Mouse (Mus musculus): ENCODE results near the gene Myh1. TPM values are rescaled to one million over a fixed set of nuclear protein-coding genes. Genes with fewer than 3 reads are reported as not detected.

The Myh1 gene
- not detected in 2 replicates for polyA plus RNA-seq (2012; rRNA removed)

- TF ChIP-seq CTCF (IDR thresholded peaks at IDR 0.05; ENCODE audit: extremely low read depth, insufficient read length, insufficient replicate concordance, low read depth, low read length) (no peak), POLR2A (IDR thresholded peaks at IDR 0.05; ENCODE audit: low read depth, low read length) (no peak)
- Histone ChIP-seq H3K36me3 (ENCODE audit: control insufficient read depth, insufficient read depth, low read length) (no peaks in the 10 kb centered on the region), H3K4me1 (ENCODE audit: control insufficient read depth, insufficient read depth, insufficient read length, low read length) (no peaks in the 10 kb centered on the region), H3K27ac (ENCODE audit: insufficient read depth, low read depth, low read length) (no peak within 1 kb of the TSS), H3K27me3 (ENCODE audit: control insufficient read depth, insufficient read depth, low read length) (no peaks in the 10 kb centered on the region), H3K4me3 (ENCODE audit: low read depth, low read length) (no peak within 1 kb of the TSS)
- 71% methylated on average over 4 of the region's 4 CpGs for WGBS
Observed at GRCm38 (mm10) chr11:67199752-67200151, at the start of gene Myh1. Gene Myh1 (plus strand): TSS chr11:67200052.

- Histone ChIP-seq H3K27ac (ENCODE audit: insufficient read depth, low read depth, low read length) (no peak overlapping the region), H3K4me1 (ENCODE audit: control insufficient read depth, insufficient read depth, insufficient read length, low read length) (no peaks in the 10 kb centered on the region), H3K36me3 (ENCODE audit: control insufficient read depth, insufficient read depth, low read length) (no peaks in the 10 kb centered on the region), H3K4me3 (ENCODE audit: low read depth, low read length) (no peak overlapping the region), H3K27me3 (ENCODE audit: control insufficient read depth, insufficient read depth, low read length) (no peaks in the 10 kb centered on the region)
- TF ChIP-seq CTCF (IDR thresholded peaks at IDR 0.05; ENCODE audit: extremely low read depth, insufficient read length, insufficient replicate concordance, low read depth, low read length), result no peak
- TF ChIP-seq POLR2A (IDR thresholded peaks at IDR 0.05; ENCODE audit: low read depth, low read length), result no peak
- WGBS, result 92% methylated on average over 2 of the region's 2 CpGs
Observed at GRCm38 (mm10) chr11:67150237-67150636, 49.6 kb upstream of the Myh1 start.

- H3K27me3 ChIP-seq (ENCODE audit: control insufficient read depth, insufficient read depth, low read length), result no peaks in the 10 kb centered on the region
- H3K4me3 ChIP-seq (ENCODE audit: low read depth, low read length), result no peak overlapping the region
- WGBS, result 50% methylated on average over 3 of the region's 3 CpGs
- no peak overlapping the region for H3K27ac ChIP-seq (ENCODE audit: insufficient read depth, low read depth, low read length)
- H3K36me3 ChIP-seq (ENCODE audit: control insufficient read depth, insufficient read depth, low read length), result no peaks in the 10 kb centered on the region
- no peaks in the 10 kb centered on the region for H3K4me1 ChIP-seq (ENCODE audit: control insufficient read depth, insufficient read depth, insufficient read length, low read length)
- TF ChIP-seq POLR2A (IDR thresholded peaks at IDR 0.05; ENCODE audit: low read depth, low read length), result no peak
- TF ChIP-seq CTCF (IDR thresholded peaks at IDR 0.05; ENCODE audit: extremely low read depth, insufficient read length, insufficient replicate concordance, low read depth, low read length), result no peak
Observed at GRCm38 (mm10) chr11:67151159-67151558, 48.7 kb upstream of the Myh1 start.

GRCm38 (mm10) chr11:67151651-67152630, 47.9 kb upstream of the Myh1 start:
- TF ChIP-seq CTCF (IDR thresholded peaks at IDR 0.05; ENCODE audit: extremely low read depth, insufficient read length, insufficient replicate concordance, low read depth, low read length), result no peak
- no peak for TF ChIP-seq POLR2A (IDR thresholded peaks at IDR 0.05; ENCODE audit: low read depth, low read length)
- 85% methylated on average over 16 of the region's 16 CpGs for WGBS
- Histone ChIP-seq H3K36me3 (ENCODE audit: control insufficient read depth, insufficient read depth, low read length) (no peaks in the 10 kb centered on the region), H3K27ac (ENCODE audit: insufficient read depth, low read depth, low read length) (no peak overlapping the region), H3K27me3 (ENCODE audit: control insufficient read depth, insufficient read depth, low read length) (no peaks in the 10 kb centered on the region), H3K4me1 (ENCODE audit: control insufficient read depth, insufficient read depth, insufficient read length, low read length) (no peaks in the 10 kb centered on the region), H3K4me3 (ENCODE audit: low read depth, low read length) (no peak overlapping the region)

GRCm38 (mm10) chr11:67153123-67153522, 46.7 kb upstream of the Myh1 start:
- no peak for TF ChIP-seq CTCF (IDR thresholded peaks at IDR 0.05; ENCODE audit: extremely low read depth, insufficient read length, insufficient replicate concordance, low read depth, low read length)
- no peak for TF ChIP-seq POLR2A (IDR thresholded peaks at IDR 0.05; ENCODE audit: low read depth, low read length)
- no peaks in the 10 kb centered on the region for H3K36me3 ChIP-seq (ENCODE audit: control insufficient read depth, insufficient read depth, low read length)
- no peaks in the 10 kb centered on the region for H3K4me1 ChIP-seq (ENCODE audit: control insufficient read depth, insufficient read depth, insufficient read length, low read length)
- no peaks in the 10 kb centered on the region for H3K27me3 ChIP-seq (ENCODE audit: control insufficient read depth, insufficient read depth, low read length)
- WGBS, result 5% methylated on average over 1 of the region's 1 CpGs
- H3K4me3 ChIP-seq (ENCODE audit: low read depth, low read length), result no peak overlapping the region
- no peak overlapping the region for H3K27ac ChIP-seq (ENCODE audit: insufficient read depth, low read depth, low read length)

- Histone ChIP-seq H3K36me3 (ENCODE audit: control insufficient read depth, insufficient read depth, low read length) (no peaks in the 10 kb centered on the region), H3K27me3 (ENCODE audit: control insufficient read depth, insufficient read depth, low read length) (no peaks in the 10 kb centered on the region), H3K27ac (ENCODE audit: insufficient read depth, low read depth, low read length) (no peak overlapping the region), H3K4me1 (ENCODE audit: control insufficient read depth, insufficient read depth, insufficient read length, low read length) (no peaks in the 10 kb centered on the region), H3K4me3 (ENCODE audit: low read depth, low read length) (no peak overlapping the region)
- TF ChIP-seq CTCF (IDR thresholded peaks at IDR 0.05; ENCODE audit: extremely low read depth, insufficient read length, insufficient replicate concordance, low read depth, low read length) (no peak), POLR2A (IDR thresholded peaks at IDR 0.05; ENCODE audit: low read depth, low read length) (no peak)
- 52% methylated on average over 1 of the region's 1 CpGs for WGBS
Observed at GRCm38 (mm10) chr11:67153843-67154242, 46.0 kb upstream of the Myh1 start.

GRCm38 (mm10) chr11:67155650-67156049, 44.2 kb upstream of the Myh1 start:
- no peaks in the 10 kb centered on the region for H3K27me3 ChIP-seq (ENCODE audit: control insufficient read depth, insufficient read depth, low read length)
- H3K4me1 ChIP-seq (ENCODE audit: control insufficient read depth, insufficient read depth, insufficient read length, low read length), result no peaks in the 10 kb centered on the region
- no peak overlapping the region for H3K4me3 ChIP-seq (ENCODE audit: low read depth, low read length)
- no peaks in the 10 kb centered on the region for H3K36me3 ChIP-seq (ENCODE audit: control insufficient read depth, insufficient read depth, low read length)
- TF ChIP-seq POLR2A (IDR thresholded peaks at IDR 0.05; ENCODE audit: low read depth, low read length) (no peak), CTCF (IDR thresholded peaks at IDR 0.05; ENCODE audit: extremely low read depth, insufficient read length, insufficient replicate concordance, low read depth, low read length) (no peak)
- no peak overlapping the region for H3K27ac ChIP-seq (ENCODE audit: insufficient read depth, low read depth, low read length)
- 83% methylated on average over 2 of the region's 2 CpGs for WGBS
